Mouse (Mus musculus) B cell, adult 2 months (primary cell): ENCODE results near the gene Bbox1.

Experiments used
- DNase-seq, 2 experiments: peaks; one replicate each; pipeline ENCODE4 v3.0.0; 2022

The Bbox1 gene

DNA sequence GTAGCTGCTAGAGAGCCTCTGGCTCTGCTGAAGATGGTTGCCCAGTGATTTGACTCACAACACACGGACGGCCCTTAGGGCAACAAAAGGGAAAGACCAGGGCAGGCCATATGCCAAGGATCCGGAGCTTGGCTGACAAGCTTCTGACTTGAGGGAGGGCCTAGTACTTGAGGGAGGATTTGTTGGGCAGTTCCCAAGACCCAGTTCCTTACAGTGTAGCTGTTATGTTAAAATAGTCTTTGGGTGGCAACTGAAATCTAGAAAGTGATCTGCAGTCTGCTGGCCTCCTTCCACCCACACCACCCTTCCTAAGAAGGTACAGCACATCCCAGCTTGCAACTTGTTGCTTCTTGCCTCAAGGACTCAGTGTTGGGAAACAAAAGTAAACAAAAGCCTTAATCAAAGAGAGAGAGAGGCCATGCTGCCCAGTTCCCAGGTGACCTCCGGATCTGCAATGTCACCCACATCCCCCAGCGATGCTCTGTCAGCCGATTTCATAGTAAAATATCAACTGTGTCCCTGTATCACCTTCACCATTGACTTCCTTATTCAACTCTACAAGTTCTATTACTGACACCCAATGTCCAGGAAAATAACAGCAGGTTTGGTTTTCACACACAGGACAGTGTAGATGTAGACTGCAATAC lies at the start of gene Bbox1:
TSS of gene Bbox1 (minus strand) at position 52 of the 647 bp plus-strand sequence.
- DNase-seq: no peak

DNA sequence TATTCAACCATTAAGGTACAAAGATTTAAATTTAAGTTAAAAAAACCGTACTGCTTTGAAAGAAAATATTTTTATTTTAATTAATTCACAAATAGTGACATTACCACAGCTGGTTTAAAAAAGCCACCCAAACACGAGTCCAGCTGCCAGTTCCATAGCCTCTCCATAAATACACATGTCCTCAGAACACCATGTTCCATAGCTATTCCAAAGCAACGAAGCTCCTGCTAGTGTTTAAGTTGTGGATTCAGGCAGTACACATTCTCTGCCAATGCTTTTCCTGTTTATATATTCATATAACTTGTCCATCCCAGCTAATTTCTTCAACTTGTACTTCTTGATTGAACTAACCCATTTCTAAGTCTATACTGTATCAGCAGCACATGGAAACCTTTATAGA lies 49.5 kb upstream of the Bbox1 start:
- no peak for DNase-seq

DNA sequence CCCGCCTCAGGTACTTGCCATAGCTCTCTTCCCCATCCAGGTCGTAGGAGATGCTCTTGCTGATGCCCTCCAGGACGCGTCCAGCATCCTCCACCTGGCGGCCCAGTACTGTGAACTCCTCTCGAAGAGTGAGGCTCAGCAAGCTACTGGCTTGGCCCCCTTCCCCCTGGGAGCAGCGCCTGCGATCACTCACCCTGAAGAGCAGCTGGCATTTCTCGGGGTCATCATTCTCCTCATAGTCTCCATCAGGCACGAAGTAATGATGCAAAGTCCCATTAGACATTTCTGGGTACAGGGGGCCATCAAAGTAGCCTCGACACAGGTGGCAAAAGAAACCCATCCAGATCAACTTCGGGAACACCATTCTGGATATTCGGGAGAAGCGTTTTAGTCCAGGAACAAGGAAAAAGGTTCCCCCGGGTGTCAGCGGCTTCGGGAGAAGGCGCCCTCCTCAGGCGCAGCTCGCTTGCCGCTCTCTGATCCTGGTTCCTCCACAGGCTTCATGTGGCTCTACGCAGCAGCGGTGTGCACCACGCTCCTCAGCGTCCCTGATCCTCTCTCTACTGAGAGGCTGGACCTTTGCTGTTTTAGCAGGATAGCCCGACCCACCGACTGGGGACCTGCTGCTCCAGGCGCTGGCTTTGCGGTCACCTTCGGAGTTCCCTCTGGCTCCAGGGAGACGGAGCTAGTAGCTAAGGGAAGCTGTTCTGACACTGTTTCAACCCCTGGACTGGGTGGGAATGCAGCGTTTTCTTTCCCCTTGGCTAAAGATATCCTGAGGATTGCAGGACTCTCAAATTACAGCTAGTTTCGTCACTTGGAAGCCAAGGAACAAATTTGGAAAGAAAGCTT lies 48.3 kb upstream of the Bbox1 start, which contains the start of gene Fibin:
TSS of gene Fibin (minus strand) at position 752 of the 852 bp plus-strand sequence.
- no peak for DNase-seq

DNA sequence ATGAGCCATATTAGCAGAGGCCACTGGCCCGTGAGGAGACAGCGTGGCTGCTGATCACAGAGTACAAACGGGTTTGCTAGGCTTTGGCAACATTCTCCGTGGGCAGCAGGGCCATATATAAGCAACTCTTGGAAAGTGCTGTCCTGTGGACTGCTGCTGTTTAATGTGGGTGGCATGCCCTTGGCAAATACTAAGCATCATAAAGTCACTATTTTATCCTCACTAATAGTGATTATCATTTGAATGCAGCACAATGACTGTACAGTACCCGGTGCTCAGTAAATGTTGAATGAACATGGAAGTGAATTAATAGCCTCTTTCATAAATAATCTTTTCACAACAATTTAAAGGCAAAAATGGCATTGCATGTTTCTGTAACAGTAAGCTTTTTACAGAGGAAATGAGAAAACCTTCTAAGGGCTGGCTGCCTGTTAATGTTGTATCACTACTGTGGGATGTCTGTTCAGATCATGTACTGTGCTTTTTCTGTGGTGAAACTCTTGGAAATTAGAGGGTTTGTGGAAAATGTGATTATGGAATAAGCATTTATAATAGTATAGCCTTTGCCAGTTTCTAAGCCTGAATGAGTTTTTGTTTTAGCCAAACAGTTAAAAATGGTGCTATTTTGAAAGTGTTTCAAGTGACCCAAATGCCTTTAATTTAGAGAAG lies 39.1 kb upstream of the Bbox1 start:
- DNase-seq: no peak

DNA sequence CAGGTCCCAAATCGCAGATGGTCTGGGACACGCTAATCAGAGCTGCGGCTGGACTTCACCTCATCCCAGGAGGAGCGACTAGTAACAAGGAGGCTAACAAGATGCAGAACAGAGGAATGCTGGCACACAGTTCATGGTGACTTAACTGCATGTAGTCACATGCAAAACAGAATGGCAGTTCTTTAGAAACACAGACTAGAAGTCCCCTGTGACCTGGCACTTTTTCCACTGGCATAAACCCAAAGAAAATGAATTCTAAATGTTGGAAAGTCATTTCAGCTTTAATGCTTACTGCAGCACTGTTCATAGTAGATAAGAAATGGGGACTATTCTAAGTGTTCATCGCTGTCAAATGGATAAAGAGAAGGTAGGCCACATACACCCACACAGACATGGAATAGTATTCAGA lies 37.5 kb upstream of the Bbox1 start:
- no peak for DNase-seq

DNA sequence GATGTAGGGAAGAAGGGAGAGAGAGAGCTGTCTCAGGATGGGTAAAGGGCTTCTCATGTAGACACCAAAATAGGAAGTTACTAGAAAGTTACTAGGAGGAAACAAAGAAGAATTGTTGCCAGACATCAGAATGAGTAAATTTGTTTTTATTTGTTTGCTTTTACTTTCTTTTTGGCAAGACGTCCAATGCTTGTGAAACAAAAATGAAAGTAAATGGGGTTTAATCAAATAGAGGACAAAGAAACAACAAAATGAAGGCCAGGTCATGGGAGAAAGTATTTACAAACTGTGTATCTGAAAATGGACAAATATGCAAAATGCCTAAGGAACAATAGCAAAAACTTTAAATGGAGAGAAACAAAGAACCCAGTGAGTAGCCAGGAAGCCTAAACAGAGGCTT lies 37.0 kb upstream of the Bbox1 start:
- DNase-seq: no peak

DNA sequence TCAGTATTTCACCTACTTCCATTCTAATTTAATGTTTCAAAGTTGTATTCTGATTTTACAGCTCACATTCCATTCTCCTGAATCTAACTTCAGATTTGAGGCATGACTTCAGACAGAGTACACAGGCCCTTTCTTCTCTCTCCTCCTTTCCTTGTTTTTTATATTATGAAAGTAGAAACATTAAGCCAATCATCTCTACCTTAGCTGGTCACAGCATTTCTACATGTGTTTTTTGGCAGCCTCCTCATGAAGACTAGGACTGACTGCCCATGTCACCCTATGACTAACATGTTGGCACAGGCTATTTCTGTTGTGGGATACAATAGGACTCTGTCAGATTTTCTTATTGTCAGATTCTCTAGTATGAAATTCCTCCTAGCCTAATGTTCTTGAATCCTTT lies 14.6 kb upstream of the Bbox1 start:
- no peak for DNase-seq

DNA sequence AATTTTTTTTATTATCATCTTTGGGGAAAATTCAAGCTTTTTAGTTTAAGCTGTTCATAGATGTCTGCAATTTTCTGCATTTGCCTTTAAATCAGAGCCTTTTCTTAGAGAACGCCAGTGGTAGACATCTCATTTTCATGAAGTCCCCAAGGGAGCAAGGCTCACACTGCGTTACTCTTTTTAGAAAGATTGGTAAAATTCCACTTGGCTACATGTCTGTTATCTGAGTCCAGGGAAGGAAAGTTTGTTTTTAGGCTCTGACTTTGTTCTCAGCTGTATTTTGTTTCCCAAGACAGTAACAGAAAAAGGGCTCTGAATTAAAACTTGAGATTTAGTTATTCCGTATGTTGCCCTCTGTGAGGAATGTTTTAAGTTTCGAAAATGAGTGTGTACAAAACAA lies 5.6 kb upstream of the Bbox1 start:
- DNase-seq: no peak

DNA sequence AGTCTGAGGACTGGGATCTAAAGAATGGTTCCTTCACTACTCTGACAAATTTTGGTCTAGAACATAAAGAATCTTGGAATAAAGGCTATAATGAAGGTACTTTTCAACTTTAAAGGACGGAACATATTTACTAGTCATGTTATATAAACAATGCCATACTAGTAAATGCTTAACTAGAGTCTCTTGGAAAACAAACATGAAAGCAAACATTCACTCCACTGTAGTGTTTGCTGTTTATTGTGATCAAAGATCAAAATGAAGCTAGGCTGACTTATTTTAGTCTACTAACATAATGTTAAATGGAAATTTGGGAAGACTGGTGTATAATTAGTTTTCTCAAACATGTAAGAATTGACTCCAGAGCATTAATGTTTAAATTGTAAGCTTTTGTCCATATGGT lies 4.9 kb upstream of the Bbox1 start:
- no peak for DNase-seq

DNA sequence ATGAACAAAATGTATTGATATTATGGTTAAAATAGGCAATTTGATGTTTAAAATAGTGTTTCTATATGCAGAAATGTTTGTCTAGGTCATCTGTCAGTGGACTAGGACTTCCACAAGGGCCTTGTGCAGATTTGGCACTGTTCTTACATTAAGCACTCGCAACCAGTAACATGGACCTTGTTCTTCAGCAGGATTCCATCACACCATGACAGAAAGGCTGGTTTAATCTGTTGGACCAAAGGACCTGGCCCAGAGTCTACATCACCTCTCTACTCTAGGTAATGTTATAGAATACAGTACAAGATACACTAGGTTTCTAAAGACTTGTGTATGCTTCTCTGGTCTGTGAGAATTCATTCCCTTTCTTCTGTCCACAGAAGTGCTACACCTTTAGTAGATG lies 4.4 kb upstream of the Bbox1 start:
- DNase-seq: no peak

DNA sequence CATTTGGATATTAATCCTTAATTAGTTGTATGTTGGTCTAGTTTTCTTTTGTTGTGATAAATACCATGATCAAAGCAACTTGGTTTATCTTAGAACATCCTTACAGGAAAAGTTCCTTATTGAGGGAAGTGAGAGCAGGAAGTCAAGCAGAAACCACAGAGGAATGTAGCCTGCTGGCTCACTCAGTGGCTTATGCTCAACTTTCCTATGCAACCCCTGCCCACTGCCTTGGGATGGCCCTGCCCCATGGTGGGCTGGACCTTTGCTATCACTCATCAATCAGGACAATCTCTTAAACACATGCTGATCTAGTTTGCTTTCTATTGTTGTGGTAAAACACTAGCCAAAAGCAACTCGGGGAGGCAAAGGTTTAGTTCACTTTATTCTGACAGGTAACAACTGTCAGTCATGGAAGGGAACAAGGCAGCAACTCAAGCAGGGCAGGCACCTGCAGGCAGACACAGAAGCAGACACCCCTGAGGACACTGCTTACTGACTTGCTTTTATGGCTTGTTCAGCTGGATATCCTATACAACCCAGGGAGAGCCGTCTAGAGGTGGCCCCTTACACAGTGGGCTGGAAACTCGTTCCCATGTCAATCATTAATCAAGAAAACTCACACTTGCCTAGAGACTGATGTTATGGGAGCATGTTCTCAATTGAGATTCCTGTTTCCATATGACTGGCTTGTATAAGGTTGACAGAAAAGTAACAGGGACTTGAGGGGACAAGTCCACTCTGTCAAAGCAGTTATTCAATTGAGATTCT lies 1.9 kb upstream of the Bbox1 start:
- no peak for DNase-seq

DNA sequence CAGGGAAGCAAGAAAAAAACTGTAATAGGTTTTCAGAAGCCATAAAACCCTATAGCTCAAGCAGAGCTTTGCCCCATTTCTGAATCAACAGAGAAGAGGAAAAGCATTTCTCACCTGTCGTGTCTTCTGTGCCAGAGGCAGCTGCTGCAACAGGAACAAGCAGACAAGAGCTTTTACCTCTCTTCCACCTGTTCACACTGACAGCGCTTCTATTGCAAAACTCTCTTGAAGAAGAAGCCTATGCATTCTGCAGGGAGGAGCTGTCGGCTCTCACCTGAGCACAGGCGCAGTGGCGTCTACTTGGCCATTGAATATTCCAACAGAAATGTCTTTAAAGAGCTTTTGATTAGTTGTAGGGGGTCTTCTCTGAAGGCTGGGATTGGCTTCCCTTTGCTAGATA lies 286 bp downstream of the Bbox1 start:
- DNase-seq: no peak

DNA sequence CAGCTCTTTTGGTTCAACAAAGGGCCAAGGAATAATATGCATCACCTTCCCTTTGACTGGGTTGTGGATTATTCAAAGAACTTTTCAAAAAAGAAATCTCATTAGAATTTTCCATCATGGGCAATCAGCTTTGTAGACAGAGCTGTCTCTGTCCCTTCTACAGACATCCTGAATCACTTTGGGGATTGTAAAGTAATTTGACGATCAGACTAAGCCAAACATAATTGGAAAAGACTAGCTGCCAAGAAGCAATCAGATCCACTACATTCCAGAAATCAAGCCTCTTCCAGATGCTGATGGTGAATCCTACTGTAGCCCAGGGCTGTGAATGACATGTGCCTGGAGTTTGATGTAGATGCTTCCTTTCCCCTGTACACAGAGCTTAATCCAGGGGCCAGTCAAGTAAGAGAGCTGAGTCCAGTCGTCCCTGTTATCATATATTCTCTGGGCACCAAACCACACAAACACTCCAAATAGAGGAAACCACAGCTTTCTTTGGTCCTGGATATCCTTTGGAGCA lies 995 bp downstream of the Bbox1 start:
- DNase-seq: no peak

DNA sequence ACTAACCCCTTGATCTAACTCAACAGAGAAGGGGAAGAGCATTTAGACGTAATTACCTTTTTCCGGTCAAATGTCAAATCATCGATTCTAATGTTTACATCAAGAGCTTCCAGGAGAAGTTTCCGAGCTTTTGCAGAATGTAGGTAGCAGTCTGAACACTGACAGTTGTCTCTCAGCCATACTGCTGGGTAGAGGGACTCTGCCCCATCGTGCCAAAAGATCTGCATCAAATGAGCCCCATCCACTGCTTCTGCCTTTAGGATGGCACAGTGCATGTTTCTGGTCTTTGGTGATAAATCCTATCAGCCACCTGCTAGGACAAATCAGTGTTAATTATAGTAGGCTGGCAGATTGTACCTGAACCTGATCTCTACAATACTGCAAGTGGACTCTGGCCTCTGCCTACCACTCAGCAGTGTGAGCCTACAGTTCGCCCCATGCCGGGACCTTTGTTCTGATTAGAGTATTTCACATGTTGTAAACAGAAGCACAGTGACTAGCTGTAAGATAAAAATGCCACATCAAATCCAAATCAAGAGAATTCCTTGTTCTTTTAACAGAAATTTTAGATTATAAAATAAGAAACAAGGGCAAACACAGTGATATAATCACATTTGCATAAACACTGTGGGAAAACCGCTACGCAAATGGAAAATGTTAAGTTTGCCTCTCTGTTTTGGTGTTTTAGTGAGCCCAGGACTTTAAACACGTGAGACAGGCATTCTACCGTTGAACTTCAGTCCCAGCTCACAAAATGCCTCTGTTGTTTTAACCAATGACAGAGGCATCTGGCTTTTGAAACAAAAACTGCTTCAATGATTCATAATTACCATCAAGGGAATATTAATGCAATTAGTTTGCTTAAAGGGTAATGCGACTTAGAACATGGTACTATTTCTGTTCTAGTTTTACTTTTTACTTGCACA lies 8.7 kb downstream of the Bbox1 start:
- no peak for DNase-seq

DNA sequence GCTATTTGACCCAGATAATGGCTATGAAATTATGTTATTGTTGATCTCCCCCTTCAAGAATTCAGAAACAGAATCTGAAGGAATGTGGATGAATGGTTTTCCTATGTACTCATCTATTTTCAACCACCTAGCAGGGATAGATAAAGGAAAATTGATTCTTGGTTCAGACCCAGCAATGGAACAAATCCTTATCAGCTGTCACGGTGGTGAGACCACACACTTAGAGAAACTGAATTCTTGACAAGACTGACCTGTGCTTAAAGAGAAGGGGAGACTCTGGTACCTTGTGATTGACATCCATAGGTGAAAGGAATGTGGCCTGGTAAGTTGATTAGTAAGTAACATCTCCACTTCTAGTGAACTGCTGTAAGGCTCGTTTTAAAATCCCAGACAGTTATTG lies 12.1 kb downstream of the Bbox1 start:
- DNase-seq: no peak

DNA sequence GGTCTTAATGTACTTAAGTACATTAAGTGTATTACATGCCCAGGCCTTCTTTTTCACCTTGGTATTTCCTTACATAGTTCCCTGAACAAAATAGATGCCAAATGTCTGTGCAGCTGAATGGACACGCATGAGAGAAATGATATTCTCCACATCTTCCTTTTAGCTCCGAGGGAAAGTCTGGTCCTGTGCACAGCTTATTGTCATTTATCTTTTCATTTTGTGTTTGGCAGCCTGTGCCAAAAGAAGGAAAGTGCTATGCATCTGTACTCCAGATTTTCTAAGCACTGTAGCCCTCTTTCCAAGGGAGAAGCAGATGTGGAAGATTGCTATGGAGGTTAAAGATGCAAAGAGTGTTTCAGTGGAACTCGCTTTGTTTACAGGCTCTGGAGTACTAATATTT lies 13.0 kb downstream of the Bbox1 start:
- DNase-seq: no peak

DNA sequence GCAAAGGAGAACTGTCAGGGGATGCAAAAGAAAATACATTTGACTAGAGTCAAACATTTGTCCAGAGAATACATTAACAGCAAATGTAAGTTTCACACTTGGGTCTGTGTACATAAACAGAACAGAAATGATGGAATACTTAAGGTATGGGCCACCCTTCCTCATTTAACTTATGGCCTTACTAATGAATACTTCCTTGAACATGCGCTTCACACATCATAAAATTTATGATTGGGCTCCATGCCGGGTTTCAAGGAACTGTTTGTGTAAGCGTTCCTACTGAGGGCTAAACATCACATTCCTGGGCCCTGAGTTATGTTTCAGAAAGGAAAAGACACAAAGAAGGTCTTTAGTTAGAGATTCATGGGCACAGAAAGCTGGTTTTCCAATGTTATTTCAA lies 19.4 kb downstream of the Bbox1 start:
- DNase-seq: no peak

DNA sequence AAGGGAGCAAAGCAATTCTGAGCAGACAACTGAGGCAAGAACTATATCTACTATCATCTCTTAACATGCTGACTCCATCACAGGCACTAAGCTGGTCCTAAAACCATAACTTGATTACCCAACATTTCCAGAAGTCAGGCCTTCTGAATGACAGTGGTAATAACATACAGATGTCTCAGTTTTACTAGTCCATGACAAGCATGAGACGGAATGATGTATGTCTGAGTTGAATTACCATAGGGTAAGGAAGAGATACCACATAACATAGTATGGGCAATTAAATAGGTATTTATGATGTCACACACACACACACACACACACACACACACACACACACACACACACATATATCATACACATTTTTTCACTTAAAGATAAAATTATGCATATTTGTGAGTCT lies 26.4 kb downstream of the Bbox1 start:
- no peak for DNase-seq

DNA sequence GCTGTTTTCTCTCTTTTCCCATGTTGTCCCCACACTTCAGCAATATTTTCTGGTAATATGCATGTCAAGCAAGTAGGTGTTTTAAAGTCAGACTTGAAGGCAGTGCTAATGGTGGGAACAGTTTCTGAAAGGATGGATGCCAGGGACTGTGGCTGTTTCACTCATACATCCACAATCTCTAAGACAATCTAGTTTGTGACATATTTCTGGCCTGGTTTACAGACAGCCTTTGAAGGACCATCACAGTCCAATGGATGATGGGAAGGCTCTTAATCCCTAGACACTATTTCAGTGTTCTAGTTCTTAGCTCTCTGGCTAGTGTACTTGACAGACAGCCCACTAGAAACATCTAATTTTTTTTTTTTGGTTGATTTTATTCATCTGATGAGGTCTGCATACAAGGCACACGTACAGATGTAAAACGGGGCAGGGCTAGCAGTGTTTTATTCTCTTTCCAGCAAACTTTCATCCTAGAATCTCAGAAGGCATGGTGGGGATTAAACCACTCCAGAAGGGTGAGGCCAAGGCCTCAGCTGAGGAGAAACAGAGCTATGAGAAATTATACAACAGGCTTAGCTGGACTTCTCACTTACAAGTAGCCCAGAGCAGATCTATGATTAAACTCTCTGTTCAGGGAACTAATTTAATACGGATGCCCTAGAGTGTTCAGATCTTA lies 28.4 kb downstream of the Bbox1 start:
- DNase-seq: no peak

DNA sequence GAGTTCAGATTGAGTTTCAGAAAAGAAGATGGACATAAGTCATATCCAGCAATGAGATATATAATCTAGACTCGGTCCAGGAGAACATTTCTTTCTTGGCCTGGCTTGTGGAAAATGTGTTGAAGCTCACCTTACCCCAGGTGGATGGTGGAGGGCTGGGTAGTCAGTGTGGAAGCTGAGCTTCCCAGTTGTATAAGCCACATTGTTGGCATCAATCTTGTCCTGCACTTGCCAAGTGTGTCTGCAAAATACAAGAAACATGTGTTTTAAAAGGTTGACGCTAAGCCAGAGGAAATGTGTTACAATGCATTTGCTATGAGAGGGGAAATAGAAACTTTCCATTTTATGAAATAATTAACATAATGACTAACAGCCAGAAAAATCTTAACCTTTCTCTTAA lies 38.9 kb downstream of the Bbox1 start:
- DNase-seq: no peak

DNA sequence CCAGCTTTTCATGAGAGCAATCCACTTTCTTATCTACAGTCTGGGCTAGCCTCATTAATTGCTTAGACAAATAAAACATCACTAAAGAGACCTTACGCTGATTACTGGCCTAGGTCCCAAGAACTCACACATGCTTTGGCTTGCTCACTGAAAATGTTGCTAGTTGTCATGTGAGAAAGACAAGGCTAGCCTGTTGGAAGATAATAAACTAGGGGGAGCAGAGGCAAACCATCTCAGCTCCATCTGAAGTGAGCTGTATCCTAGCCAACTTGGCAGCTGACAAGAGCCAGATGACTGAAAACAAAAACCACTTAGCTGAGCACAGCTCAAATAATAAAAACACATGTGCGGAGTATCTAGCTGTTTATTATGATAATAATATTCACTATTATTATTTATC lies 40.2 kb downstream of the Bbox1 start:
- no peak for DNase-seq
